Mouse (Mus musculus): ENCODE results near the gene Yif1a.

DNA sequence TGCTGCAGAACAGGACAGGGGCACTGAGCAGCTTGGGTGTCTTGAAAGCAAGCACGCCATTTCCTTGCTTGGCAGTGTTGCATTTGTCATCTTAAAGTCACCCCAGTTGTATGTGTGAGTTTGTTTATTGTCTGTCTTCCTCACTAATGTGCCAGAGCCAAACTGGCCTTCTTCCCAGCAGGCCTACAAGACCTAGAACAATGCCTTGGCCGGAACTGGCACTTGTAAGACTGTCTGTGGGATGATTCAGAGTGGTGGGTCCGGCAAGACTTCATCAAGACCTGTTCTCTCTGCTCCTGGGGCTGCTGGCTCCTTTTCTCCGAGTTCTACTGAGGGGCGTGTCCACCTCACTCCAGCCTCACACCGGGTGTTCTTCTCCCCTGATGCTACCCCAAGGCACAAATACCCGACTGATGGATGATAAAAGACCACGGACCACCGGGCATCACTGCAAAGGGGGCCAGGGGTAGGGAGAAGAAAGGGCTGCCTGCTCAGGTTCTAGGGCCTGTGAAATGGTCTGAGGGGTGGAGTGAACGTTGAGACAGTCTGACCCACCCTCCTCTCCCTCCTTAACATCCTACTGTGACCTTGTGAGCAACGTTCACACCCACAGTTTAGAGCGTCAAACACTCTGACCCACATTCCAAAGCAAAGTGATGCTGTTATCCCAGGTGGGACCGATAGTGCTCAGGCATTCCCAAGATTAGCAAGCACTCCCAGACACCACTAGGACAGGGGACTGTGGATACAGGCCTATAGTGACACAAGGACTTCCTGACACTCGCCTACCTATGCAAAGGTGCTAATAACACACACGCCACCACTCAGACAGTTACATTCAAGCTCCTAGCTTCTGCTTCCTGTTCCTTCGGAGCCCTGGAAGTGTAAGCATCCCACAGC is 30.2 kb upstream of the Yif1a start:
- TF ChIP-seq CTCF (IDR thresholded peaks at IDR 0.05; ENCODE audit: control insufficient read depth, insufficient read depth, insufficient read length) (no peak), USF1 (IDR thresholded peaks at IDR 0.05; ENCODE audit: low read depth) (no peak), CEBPB (IDR thresholded peaks at IDR 0.05; ENCODE audit: low read depth) (no peak), FOSL1 (IDR thresholded peaks at IDR 0.05; ENCODE audit: insufficient read depth, low read length, poor library complexity, severe bottlenecking) (no peak), MAX (IDR thresholded peaks at IDR 0.05) (no peak)

Measured in C2C12 (cell line).